Mouse (Mus musculus) erythroblast, embryonic 14.5 days (primary cell): ENCODE results near the gene Aco2. TPM values are rescaled to one million over a fixed set of nuclear protein-coding genes. Genes with fewer than 3 reads are reported as not detected.

ENCODE experiments used
- H3K27me3 ChIP-seq: 2 replicates; pipeline ENCODE4 v1.6.1; 2012; ENCODE audit warnings: inconsistent platforms; ENCODE audit not compliant: control insufficient read depth
- H3K36me3 ChIP-seq: 2 replicates; pipeline ENCODE4 v1.6.1; 2012; ENCODE audit warnings: mild to moderate bottlenecking, inconsistent platforms; ENCODE audit not compliant: control insufficient read depth
- H3K4me1 ChIP-seq: 2 replicates; pipeline ENCODE4 v1.6.1; 2012; ENCODE audit warnings: inconsistent platforms; ENCODE audit not compliant: control insufficient read depth
- H3K4me3 ChIP-seq: replicated peaks from 2 replicates; pipeline ENCODE3; 2012; ENCODE audit warnings: moderate library complexity, mild to moderate bottlenecking, inconsistent platforms
- H3K9me3 ChIP-seq: 2 replicates; pipeline ENCODE4 v1.6.1; 2012; ENCODE audit warnings: low read length, inconsistent platforms, mixed read lengths; ENCODE audit not compliant: control insufficient read depth
- GATA1 ChIP-seq: IDR thresholded peaks from 2 replicates; pipeline ENCODE4 v1.6.1; 2012; ENCODE audit warnings: low read length, inconsistent platforms, mixed read lengths
- TAL1 ChIP-seq: IDR thresholded peaks from 3 replicates; pipeline ENCODE4 v1.6.1; 2012; ENCODE audit warnings: low read length, inconsistent platforms, mixed read lengths
- polyA plus RNA-seq: library from polyadenylated mRNA; stranded (reverse); fragments of >175 nt; gene quantifications from 2 replicates; pipeline ENCODE4 v1.2.3, GENCODE M21; 2012

Aco2 gene
- polyA plus RNA-seq, 1 experiment, result 19.1 TPM

DNA sequence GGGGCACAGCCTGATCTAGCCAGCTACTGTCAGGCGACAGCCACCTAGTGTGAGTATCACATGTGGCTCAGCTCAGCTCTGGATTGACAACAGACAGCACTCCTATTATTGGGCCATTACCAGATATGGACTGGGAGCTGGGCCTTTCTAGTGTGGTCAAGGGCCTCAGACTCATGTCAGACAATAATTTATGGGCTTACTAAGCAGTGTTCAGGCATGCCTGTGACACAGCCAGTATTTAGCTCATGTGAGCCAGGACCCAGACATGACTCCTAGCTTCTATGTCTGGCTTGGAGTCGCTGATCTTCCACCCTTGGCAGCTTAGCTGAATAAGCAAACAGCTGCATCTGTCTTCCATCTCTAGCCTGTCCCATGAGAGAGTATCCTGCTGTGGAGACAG lies 40.4 kb downstream of the Aco2 start:
- no peaks in the 10 kb centered on the region for H3K9me3 ChIP-seq
- no peak overlapping the region for H3K4me3 ChIP-seq
- peaks cover 25% of the 10 kb centered on the region for H3K4me1 ChIP-seq
- TF ChIP-seq GATA1, result no peak
- TF ChIP-seq TAL1, result no peak
- peaks cover 98% of the 10 kb centered on the region for H3K36me3 ChIP-seq
- H3K27me3 ChIP-seq, result no peaks in the 10 kb centered on the region

DNA sequence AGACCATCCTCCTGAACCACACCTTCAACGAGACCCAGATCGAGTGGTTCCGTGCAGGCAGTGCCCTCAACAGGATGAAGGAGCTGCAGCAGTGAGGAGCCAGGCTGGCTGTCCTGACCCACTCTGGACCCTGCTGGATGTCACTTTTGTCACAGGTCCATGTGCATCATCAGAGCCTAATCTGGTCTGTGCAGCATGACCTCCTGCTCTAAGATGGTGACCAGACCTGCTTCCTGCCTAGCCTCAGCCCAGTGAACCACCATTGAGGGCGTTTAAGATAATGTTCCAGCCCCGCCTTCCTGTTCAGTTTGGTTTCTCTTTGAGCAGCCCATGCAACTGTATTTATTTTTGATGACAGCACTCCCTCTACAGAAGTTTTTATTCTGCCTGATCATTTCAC lies 42.6 kb downstream of the Aco2 start:
- no peak overlapping the region for H3K4me3 ChIP-seq
- H3K4me1 ChIP-seq, result peaks cover 32% of the 10 kb centered on the region
- H3K36me3 ChIP-seq, result peaks cover 100% of the 10 kb centered on the region

DNA sequence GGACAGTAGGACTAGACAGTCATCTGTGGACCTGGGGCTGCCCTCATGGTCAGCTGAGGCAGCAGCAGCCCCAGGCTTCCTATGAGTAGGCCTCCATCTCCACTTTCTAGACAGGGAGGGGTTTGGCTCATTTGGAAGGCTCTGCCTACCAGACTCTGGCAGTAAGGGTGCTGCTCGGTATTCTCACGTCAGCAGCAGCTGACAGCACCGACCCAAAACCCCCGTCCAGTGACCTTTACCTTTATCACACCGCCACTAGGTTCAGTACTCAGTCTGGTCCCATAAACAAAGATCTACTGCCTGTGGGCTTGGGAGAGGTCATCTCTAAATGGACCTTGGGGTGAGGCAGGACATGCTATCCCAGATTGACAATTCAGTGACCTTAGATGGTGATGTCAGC lies 43.6 kb downstream of the Aco2 start:
- no peak for TF ChIP-seq TAL1
- TF ChIP-seq GATA1, result no peak
- Histone ChIP-seq H3K9me3 (no peaks in the 10 kb centered on the region), H3K27me3 (no peaks in the 10 kb centered on the region), H3K4me1 (peaks cover 33% of the 10 kb centered on the region), H3K4me3 (no peak overlapping the region), H3K36me3 (peaks cover 96% of the 10 kb centered on the region)

More for the DNA sequence above, 42.6 kb downstream of the Aco2 start:
- no peak for TF ChIP-seq TAL1
- no peak for TF ChIP-seq GATA1
- H3K27me3 ChIP-seq, result no peaks in the 10 kb centered on the region
- no peaks in the 10 kb centered on the region for H3K9me3 ChIP-seq

DNA sequence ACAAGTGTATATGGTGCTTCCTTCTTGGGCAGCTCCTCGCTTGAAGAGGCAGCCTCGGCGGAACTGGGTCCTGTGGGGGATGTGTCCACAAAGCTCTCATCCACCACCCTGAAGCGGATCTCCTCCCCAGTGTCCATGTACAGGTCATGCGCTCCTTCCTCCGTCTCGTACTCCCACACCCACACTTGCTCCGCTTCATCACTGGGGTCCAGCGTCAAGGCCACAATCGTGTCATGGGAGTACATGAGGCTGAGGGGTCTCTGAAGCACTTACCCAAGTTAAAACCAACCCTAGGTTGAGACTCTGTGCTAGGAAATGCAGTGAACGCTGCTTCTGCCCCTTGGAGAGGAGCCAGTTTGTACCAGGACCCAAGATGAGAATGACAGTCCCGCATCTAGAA lies 45.1 kb downstream of the Aco2 start:
- H3K36me3 ChIP-seq, result peaks cover 97% of the 10 kb centered on the region
- no peaks in the 10 kb centered on the region for H3K9me3 ChIP-seq
- H3K4me3 ChIP-seq, result no peak overlapping the region
- H3K4me1 ChIP-seq, result peaks cover 44% of the 10 kb centered on the region
- TF ChIP-seq TAL1 (no peak), GATA1 (no peak)
- H3K27me3 ChIP-seq, result no peaks in the 10 kb centered on the region

DNA sequence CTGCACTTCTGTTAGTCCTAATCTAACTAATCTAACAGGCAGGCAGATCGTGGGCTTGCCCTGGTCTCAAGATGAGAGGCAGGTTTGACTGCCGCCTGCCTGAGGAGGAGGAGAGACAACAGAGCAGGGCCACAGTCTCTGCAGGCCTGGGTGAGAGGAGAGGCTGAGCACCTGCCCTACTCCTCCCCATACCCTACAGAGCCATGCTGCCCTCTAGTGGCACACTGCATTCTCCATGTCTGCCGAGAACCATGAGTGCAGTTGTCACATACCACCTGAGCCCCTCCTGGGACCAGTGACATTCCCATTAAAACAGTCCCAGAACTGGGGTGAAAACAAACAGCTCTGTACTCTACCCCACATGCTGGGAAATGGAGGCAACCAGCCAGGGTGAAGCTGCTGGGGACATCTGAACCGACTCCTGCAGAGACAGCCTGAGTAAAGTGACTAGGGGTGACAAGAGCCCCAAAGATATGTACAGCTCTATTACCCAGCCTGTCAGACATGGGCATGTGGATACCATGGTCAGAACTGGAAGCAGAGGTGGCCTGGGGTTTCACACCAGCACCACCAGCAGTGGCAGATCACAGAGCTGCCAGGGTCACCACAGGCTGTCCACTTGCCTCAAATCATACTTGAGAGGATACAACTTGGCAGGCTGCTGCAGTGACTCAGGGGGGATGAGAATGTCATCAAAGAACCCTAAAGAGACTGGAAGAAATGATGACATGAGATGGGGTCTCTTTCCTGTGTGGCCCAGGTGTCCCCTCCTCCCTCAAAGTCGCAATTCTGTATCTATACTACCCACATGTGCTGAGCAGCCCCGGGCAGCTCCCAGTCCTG lies 45.7 kb downstream of the Aco2 start:
- Histone ChIP-seq H3K4me3 (no peak overlapping the region), H3K27me3 (no peaks in the 10 kb centered on the region), H3K36me3 (peaks cover 96% of the 10 kb centered on the region), H3K4me1 (peaks cover 47% of the 10 kb centered on the region), H3K9me3 (no peaks in the 10 kb centered on the region)
- TF ChIP-seq TAL1, result no peak
- no peak for TF ChIP-seq GATA1

DNA sequence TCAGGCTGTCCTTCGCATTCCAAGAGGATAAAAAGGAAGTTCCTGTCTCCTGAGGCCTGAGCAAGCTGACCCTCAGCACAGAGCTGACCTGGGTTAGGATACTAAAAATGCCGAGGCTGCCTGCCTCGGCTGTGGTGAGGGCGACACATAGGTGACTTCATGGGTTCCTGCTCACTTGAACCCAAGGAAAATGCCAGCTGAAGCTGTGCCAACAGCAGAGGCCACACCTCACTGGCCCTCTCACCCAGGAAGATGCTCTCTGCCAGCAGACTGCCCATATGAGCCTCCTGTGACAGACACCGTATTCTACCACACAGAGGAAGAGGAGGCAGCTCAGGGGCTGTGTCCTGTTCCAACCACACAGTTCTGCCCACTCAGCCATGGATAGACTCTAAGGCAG lies 47.0 kb downstream of the Aco2 start:
- Histone ChIP-seq H3K9me3 (no peaks in the 10 kb centered on the region), H3K4me3 (no peak overlapping the region), H3K4me1 (peaks cover 52% of the 10 kb centered on the region), H3K27me3 (no peaks in the 10 kb centered on the region), H3K36me3 (peaks cover 95% of the 10 kb centered on the region)
- TF ChIP-seq GATA1, result no peak

DNA sequence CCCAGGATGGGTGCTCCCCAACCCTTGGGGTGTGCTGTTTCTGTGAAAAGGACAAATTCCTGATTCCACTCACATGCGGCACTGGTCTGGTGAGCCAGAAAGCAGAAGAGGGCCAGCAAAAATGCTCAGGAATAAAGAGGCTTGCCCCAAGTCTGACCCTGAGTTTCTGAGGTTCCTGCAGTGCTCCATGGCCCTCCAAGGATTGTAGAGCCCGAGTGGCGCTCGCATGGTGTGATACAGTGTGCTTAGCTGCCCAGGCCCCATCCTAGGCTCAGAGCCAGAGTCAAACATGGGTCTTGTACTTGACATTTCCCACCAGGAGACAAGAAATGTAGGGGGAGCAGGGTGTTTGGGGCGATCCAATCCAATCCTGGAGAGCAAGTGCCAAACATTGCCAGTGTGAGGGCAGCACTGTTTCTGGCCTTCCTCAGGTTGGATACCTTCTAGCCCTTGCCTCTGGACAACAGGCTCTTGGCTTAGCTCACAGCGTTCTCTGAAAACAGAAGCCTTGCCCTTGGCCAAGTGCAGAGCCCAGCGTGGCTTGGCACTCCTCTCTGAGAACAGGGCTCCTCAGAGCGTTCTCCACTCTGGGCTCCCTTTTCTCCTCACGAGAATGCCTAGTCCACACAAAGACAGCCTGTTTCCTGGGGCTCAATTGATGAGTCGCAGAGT lies 48.6 kb downstream of the Aco2 start:
- no peaks in the 10 kb centered on the region for H3K9me3 ChIP-seq
- no peaks in the 10 kb centered on the region for H3K27me3 ChIP-seq
- TF ChIP-seq TAL1 (no peak), GATA1 (no peak)
- H3K4me1 ChIP-seq, result peaks cover 53% of the 10 kb centered on the region
- no peak overlapping the region for H3K4me3 ChIP-seq
- peaks cover 86% of the 10 kb centered on the region for H3K36me3 ChIP-seq

DNA sequence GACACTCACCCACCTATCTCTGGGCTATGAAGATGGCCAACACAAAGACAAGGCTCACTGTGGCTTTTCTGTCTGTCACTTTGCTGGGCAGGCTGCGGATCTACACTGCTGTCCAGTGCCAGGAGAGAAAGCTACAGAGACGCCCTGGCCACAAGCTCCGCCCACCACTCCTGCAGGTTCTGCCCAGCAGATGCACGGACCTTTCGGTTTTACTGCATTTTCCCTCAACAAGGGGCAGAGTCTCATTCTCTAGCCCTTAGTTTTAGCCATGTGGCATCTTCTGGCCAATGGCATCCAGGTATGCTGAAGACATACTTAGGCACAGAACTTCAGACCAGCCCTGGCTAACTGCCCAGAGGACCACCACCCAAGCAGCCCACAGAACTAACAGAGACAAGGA lies 49.1 kb downstream of the Aco2 start:
- Histone ChIP-seq H3K4me3 (no peak overlapping the region), H3K4me1 (peaks cover 55% of the 10 kb centered on the region), H3K9me3 (no peaks in the 10 kb centered on the region)

DNA sequence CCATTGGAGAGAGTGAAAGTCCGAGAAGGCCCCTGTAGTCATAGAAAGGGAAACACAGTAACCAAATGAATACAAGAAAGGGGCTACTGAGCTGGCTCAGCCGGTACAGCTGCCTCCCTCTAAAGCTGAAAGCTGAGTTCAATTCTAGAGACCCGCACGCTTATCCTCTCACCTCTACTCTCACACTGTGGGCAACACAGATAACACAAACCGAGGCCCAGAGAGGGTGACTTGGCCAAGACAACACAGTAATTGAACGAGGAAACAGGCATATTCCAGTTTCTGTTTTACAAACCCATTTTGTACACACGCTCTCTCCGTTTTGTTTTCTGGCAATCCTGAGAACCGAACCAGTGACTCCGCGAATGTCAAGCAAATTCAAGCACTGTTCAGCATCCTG lies 52.8 kb downstream of the Aco2 start:
- Histone ChIP-seq H3K4me1 (peaks cover 65% of the 10 kb centered on the region), H3K4me3 (peak overlapping the region; percentile 72), H3K9me3 (no peaks in the 10 kb centered on the region), H3K36me3 (peaks cover 50% of the 10 kb centered on the region), H3K27me3 (no peaks in the 10 kb centered on the region)
- peak; percentile 43; the same call in 1 of the 2 replicates for TF ChIP-seq GATA1
- no peak; the same call in 2 of the 3 replicates for TF ChIP-seq TAL1

More for the DNA sequence above, 49.1 kb downstream of the Aco2 start:
- H3K36me3 ChIP-seq, result peaks cover 80% of the 10 kb centered on the region
- H3K27me3 ChIP-seq, result no peaks in the 10 kb centered on the region
- TF ChIP-seq TAL1 (no peak), GATA1 (no peak)
